Mouse (Mus musculus) E14TG2a.4 (cell line): Measurements from ENCODE around the gene Zfp319.

Experiments used
- CTCF ChIP-seq: conservative IDR thresholded peaks from 2 replicates; pipeline ENCODE4 v1.5.1; 2014; ENCODE audit warnings: low read length
- NANOG ChIP-seq: IDR thresholded peaks from 2 replicates; pipeline ENCODE4 v1.6.1; 2014; ENCODE audit warnings: borderline replicate concordance, low read length, mixed read lengths
- POU5F1 ChIP-seq: IDR thresholded peaks from 2 replicates; pipeline ENCODE4 v1.6.1; 2014; ENCODE audit warnings: low read length, borderline replicate concordance

GRCm38 (mm10) chr8:95363849-95364248 lies 32.1 kb upstream of the Zfp319 start:
- TF ChIP-seq CTCF (no peak), POU5F1 (no peak), NANOG (no peak)
